Mouse (Mus musculus): ENCODE results near the gene Reln. TPM values are rescaled to one million over a fixed set of nuclear protein-coding genes. Genes with fewer than 3 reads are reported as not detected.

Reln gene
- polyA plus RNA-seq, 1 experiment = 0.04 TPM

DNA sequence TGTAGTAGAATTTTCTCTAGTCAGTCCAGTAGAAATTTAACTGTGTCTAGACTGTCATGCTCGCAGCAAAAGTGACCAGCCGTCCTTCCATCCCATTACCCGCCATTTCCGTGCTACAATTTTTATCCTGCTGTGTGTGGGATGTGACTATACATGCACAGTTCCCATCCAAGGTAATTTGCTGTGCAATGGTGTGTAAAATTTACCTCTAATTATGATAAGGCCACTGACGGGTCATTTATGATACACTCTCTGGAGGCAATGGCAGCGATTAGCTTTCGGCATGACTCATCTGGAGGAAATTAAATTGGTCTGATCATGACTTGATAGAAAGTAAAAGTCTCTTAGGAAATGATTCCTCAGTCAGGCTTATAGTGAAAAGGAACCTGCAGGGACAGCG is 311.5 kb downstream of the Reln start:
- H3ac ChIP-seq (ENCODE audit: control insufficient read depth, insufficient read length) = no peak overlapping the region
- no peaks in the 10 kb centered on the region for H3K79me2 ChIP-seq (ENCODE audit: control insufficient read depth, insufficient read depth)
- H3K4me2 ChIP-seq (ENCODE audit: low read depth) = no peak overlapping the region
- H3K4me3 ChIP-seq = no peak overlapping the region
- TF ChIP-seq POLR2AphosphoS2 (IDR thresholded peaks at IDR 0.05; ENCODE audit: insufficient read length, low read depth) (no peak), USF1 (IDR thresholded peaks at IDR 0.05; ENCODE audit: low read depth) (no peak), CEBPB (IDR thresholded peaks at IDR 0.05; ENCODE audit: insufficient read depth, poor library complexity, severe bottlenecking) (no peak), MYOD1 (IDR thresholded peaks at IDR 0.05; ENCODE audit: control insufficient read depth in 1 of 3, insufficient read length in 2 of 3, low read depth in 2 of 3) (no peak), MYOG (IDR thresholded peaks at IDR 0.05; ENCODE audit: control insufficient read depth in 1 of 3, insufficient read depth in 1 of 3, insufficient read length in 2 of 3, low read depth in 2 of 3) (no peak), E2F4 (IDR thresholded peaks at IDR 0.05; ENCODE audit: insufficient read depth) (no peak), TCF3 (IDR thresholded peaks at IDR 0.05; ENCODE audit: insufficient read length, low read depth) (no peak), MAX (IDR thresholded peaks at IDR 0.05; ENCODE audit: low read depth) (no peak), POLR2A (IDR thresholded peaks at IDR 0.05; ENCODE audit: insufficient read length, low read depth) (no peak), REST (IDR thresholded peaks at IDR 0.05; ENCODE audit: insufficient read depth, insufficient read length) (no peak), TCF12 (IDR thresholded peaks at IDR 0.05; ENCODE audit: insufficient read depth, poor library complexity, severe bottlenecking) (no peak), SRF (IDR thresholded peaks at IDR 0.05; ENCODE audit: control insufficient read depth, insufficient read length, low read depth) (no peak)
- H3K27me3 ChIP-seq (ENCODE audit: control insufficient read depth, insufficient read depth, insufficient read length) = no peaks in the 10 kb centered on the region
- no peaks in the 10 kb centered on the region for H3K36me3 ChIP-seq (ENCODE audit: control insufficient read depth, insufficient read depth)

DNA sequence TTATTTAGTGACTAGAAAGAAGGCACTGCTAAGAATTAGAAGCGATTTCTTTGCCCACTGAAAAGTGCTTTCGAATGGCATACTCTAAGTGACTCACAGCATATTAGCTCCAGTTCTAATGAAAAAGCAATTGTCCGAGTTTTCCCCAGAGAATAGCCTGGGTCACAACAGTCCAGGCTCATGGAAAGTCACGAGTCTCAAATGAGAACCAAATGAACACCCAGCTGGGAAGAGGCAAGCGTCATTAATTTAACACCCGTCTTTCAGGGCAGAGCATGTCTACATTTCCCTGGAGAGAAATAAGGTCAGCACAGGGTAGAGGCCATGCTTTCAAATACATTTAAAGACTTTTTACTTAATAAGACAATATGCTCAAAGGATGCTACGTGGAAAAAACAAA is 312.8 kb downstream of the Reln start:
- no peaks in the 10 kb centered on the region for H3K36me3 ChIP-seq (ENCODE audit: control insufficient read depth, insufficient read depth)
- H3ac ChIP-seq (ENCODE audit: control insufficient read depth, insufficient read length) = no peak overlapping the region
- H3K27me3 ChIP-seq (ENCODE audit: control insufficient read depth, insufficient read depth, insufficient read length) = no peaks in the 10 kb centered on the region
- TF ChIP-seq E2F4 (IDR thresholded peaks at IDR 0.05; ENCODE audit: insufficient read depth) = no peak
- TF ChIP-seq REST (IDR thresholded peaks at IDR 0.05; ENCODE audit: insufficient read depth, insufficient read length) = no peak
- TF ChIP-seq MAX (IDR thresholded peaks at IDR 0.05; ENCODE audit: low read depth) = no peak
- TF ChIP-seq MYOD1 (IDR thresholded peaks at IDR 0.05; ENCODE audit: control insufficient read depth in 1 of 3, insufficient read length in 2 of 3, low read depth in 2 of 3) = no peak
- TF ChIP-seq POLR2AphosphoS2 (IDR thresholded peaks at IDR 0.05; ENCODE audit: insufficient read length, low read depth) = no peak
- no peak for TF ChIP-seq POLR2A (IDR thresholded peaks at IDR 0.05; ENCODE audit: insufficient read length, low read depth)
- no peak for TF ChIP-seq TCF3 (IDR thresholded peaks at IDR 0.05; ENCODE audit: insufficient read length, low read depth)
- no peak for TF ChIP-seq SRF (IDR thresholded peaks at IDR 0.05; ENCODE audit: control insufficient read depth, insufficient read length, low read depth)
- no peak for TF ChIP-seq MYOG (IDR thresholded peaks at IDR 0.05; ENCODE audit: control insufficient read depth in 1 of 3, insufficient read depth in 1 of 3, insufficient read length in 2 of 3, low read depth in 2 of 3)
- no peak for TF ChIP-seq CEBPB (IDR thresholded peaks at IDR 0.05; ENCODE audit: insufficient read depth, poor library complexity, severe bottlenecking)
- TF ChIP-seq USF1 (IDR thresholded peaks at IDR 0.05; ENCODE audit: low read depth) = no peak
- no peak overlapping the region for H3K4me2 ChIP-seq (ENCODE audit: low read depth)
- H3K79me2 ChIP-seq (ENCODE audit: control insufficient read depth, insufficient read depth) = no peaks in the 10 kb centered on the region
- no peak overlapping the region for H3K4me3 ChIP-seq

GRCm38 (mm10) chr5:22028379-22028778 is 316.1 kb downstream of the Reln start:
- Histone ChIP-seq H3K4me2 (ENCODE audit: low read depth) (no peak overlapping the region), H3K36me3 (ENCODE audit: control insufficient read depth, insufficient read depth) (no peaks in the 10 kb centered on the region), H3K27me3 (ENCODE audit: control insufficient read depth, insufficient read depth, insufficient read length) (no peaks in the 10 kb centered on the region), H3K79me2 (ENCODE audit: control insufficient read depth, insufficient read depth) (no peaks in the 10 kb centered on the region), H3K4me3 (no peak overlapping the region), H3ac (ENCODE audit: control insufficient read depth, insufficient read length) (no peak overlapping the region)
- TF ChIP-seq TCF3 (IDR thresholded peaks at IDR 0.05; ENCODE audit: insufficient read length, low read depth) (no peak), POLR2AphosphoS2 (IDR thresholded peaks at IDR 0.05; ENCODE audit: insufficient read length, low read depth) (no peak), TCF12 (IDR thresholded peaks at IDR 0.05; ENCODE audit: insufficient read depth, poor library complexity, severe bottlenecking) (no peak), E2F4 (IDR thresholded peaks at IDR 0.05; ENCODE audit: insufficient read depth) (no peak), MYOD1 (IDR thresholded peaks at IDR 0.05; ENCODE audit: control insufficient read depth in 1 of 3, insufficient read length in 2 of 3, low read depth in 2 of 3) (no peak), MAX (IDR thresholded peaks at IDR 0.05; ENCODE audit: low read depth) (no peak), SRF (IDR thresholded peaks at IDR 0.05; ENCODE audit: control insufficient read depth, insufficient read length, low read depth) (no peak), CEBPB (IDR thresholded peaks at IDR 0.05; ENCODE audit: insufficient read depth, poor library complexity, severe bottlenecking) (no peak), MYOG (IDR thresholded peaks at IDR 0.05; ENCODE audit: control insufficient read depth in 1 of 3, insufficient read depth in 1 of 3, insufficient read length in 2 of 3, low read depth in 2 of 3) (no peak), POLR2A (IDR thresholded peaks at IDR 0.05; ENCODE audit: insufficient read length, low read depth) (no peak), USF1 (IDR thresholded peaks at IDR 0.05; ENCODE audit: low read depth) (no peak), REST (IDR thresholded peaks at IDR 0.05; ENCODE audit: insufficient read depth, insufficient read length) (no peak)

DNA sequence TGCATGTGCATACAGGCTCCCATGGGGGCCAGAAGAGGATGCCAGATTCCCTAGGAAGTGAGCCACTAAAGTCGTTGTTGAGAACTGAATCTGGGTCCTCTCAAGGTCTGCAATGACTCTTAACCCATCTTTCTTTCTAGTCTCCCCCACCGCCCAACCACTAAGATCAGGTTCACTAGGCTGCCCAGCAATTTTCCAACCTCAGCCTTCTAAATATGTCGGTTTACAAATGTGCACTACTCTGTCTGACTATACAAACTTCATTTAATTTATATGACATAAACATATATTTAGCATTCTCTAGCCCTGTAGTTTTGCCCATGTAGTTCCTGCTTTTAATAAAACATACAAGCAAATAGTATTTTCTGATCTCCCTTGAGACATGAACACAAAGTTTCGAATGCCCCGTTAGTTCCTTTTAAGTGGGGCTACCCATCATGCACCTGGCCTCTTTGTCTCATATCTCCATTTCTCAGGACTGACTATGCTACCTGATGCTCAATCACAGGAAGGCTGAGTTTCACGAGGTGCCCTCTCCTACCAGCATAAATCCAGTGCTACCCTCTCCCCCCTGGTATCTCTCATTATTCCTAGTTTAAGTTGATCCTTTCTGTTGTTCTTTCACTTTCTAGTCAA is 317.1 kb downstream of the Reln start:
- no peak overlapping the region for H3ac ChIP-seq (ENCODE audit: control insufficient read depth, insufficient read length)
- TF ChIP-seq SRF (IDR thresholded peaks at IDR 0.05; ENCODE audit: control insufficient read depth, insufficient read length, low read depth) (no peak), MYOG (IDR thresholded peaks at IDR 0.05; ENCODE audit: control insufficient read depth in 1 of 3, insufficient read depth in 1 of 3, insufficient read length in 2 of 3, low read depth in 2 of 3) (no peak)
- H3K4me2 ChIP-seq (ENCODE audit: low read depth) = no peak overlapping the region
- no peaks in the 10 kb centered on the region for H3K27me3 ChIP-seq (ENCODE audit: control insufficient read depth, insufficient read depth, insufficient read length)
- no peaks in the 10 kb centered on the region for H3K36me3 ChIP-seq (ENCODE audit: control insufficient read depth, insufficient read depth)
- no peak overlapping the region for H3K4me3 ChIP-seq
- no peaks in the 10 kb centered on the region for H3K79me2 ChIP-seq (ENCODE audit: control insufficient read depth, insufficient read depth)

DNA sequence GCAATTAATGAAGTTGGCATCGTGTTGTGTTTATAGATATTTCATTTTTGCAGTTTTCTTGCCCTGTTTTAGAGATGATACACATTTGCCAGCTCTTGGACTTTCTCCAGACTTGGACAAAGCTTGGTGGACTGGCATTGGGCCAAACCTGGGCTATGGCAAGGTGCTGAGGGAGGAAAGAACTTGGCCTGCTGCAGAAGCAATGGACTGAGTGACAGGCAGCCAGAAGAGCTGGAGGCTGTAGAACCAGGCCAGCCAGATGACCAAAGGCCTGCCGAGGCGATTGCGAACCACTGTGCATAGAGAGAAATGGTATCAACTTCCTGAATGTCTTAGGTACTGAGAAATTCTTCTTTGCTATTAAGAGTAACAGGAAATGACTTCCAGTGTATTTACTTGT is 318.8 kb downstream of the Reln start:
- Histone ChIP-seq H3K36me3 (ENCODE audit: control insufficient read depth, insufficient read depth) (no peaks in the 10 kb centered on the region), H3K79me2 (ENCODE audit: control insufficient read depth, insufficient read depth) (no peaks in the 10 kb centered on the region), H3ac (ENCODE audit: control insufficient read depth, insufficient read length) (no peak overlapping the region), H3K4me2 (ENCODE audit: low read depth) (no peak overlapping the region), H3K4me3 (no peak overlapping the region), H3K27me3 (ENCODE audit: control insufficient read depth, insufficient read depth, insufficient read length) (no peaks in the 10 kb centered on the region)
- TF ChIP-seq MYOG (IDR thresholded peaks at IDR 0.05; ENCODE audit: control insufficient read depth in 1 of 3, insufficient read depth in 1 of 3, insufficient read length in 2 of 3, low read depth in 2 of 3) (no peak), MYOD1 (IDR thresholded peaks at IDR 0.05; ENCODE audit: control insufficient read depth in 1 of 3, insufficient read length in 2 of 3, low read depth in 2 of 3) (no peak), MAX (IDR thresholded peaks at IDR 0.05; ENCODE audit: low read depth) (no peak), POLR2A (IDR thresholded peaks at IDR 0.05; ENCODE audit: insufficient read length, low read depth) (no peak)
